Mouse (Mus musculus) induced T-regulatory cell, adult 2 months (primary cell): ENCODE data around the gene Ivns1abp.

Experiments
- DNase-seq: peaks from one replicate; pipeline ENCODE4 v3.0.0-alpha.2; 2012; ENCODE audit warnings: low read depth

Gene Ivns1abp

DNA sequence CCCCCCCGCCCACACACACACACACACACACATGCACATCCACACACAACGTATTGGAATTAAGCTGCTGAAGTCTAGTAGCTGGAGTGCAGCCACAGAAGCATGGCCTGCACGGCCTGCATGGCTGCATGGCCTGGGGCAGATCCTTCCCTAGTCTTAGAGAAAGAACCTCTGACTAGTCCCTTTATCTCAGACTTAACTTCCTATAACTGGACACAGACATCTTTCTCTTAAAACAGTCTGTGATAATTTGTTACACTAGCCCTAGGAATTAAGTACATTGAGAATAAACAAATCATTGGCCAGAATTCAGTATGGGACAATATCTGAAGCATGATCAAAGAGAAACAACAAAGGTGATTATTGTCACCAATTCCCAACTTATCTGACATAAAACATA, 2.0 kb upstream of the Ivns1abp start:
- no peak for DNase-seq

DNA sequence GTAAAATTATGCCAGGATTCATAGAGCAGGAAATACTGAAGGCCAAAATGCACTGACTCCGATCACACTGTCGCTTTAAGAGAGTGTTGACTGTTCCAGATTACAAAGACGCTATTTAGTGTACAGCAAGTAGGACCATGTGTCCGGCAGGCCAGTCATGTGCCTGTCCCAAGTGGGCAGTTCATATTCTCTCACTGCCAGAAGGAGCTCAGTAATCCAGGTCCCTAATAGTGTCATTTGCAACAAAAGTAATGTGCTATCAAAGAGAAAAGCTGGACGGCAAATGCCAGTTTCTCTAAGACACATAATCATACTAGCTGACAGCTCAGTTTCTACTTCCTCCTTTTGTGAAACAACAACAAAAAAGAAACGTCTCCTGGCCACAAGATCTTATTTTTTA, 1.3 kb upstream of the Ivns1abp start:
- no peak for DNase-seq

DNA sequence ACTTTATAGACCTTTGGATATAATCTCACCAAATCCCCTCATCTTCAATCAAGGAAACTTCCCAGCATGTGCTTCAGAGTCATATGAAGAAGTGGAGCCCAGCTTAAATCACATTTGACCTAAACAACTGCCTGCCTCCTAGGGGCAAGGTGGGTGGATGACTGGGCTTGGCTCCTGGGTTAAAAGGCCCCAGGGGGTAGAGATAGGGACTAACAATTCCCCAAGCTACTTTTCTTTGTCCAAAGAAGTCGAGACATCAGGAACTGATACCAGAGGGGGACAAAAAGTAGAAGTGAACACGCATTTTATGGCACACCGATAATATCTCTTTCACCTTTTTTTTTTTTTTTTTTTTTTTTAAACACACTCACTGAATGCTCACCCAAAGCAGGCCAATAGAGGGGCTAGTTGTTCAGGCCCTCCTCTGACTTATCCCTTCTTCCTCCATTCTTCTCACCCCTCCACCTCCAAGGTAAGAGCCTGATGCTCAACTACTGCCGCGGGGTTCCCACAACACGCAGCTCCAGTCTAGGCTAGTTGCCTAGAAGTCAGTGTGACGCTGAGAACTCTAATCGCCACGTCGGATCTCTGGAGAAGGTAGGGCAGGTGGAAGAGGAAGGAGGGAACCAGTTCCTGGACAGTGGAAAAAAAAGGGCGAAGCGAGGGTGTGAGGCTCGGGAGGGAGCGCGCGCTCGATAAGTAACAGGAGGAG, 550 bp upstream of the Ivns1abp start:
- DNase-seq, result peak; percentile 71

DNA sequence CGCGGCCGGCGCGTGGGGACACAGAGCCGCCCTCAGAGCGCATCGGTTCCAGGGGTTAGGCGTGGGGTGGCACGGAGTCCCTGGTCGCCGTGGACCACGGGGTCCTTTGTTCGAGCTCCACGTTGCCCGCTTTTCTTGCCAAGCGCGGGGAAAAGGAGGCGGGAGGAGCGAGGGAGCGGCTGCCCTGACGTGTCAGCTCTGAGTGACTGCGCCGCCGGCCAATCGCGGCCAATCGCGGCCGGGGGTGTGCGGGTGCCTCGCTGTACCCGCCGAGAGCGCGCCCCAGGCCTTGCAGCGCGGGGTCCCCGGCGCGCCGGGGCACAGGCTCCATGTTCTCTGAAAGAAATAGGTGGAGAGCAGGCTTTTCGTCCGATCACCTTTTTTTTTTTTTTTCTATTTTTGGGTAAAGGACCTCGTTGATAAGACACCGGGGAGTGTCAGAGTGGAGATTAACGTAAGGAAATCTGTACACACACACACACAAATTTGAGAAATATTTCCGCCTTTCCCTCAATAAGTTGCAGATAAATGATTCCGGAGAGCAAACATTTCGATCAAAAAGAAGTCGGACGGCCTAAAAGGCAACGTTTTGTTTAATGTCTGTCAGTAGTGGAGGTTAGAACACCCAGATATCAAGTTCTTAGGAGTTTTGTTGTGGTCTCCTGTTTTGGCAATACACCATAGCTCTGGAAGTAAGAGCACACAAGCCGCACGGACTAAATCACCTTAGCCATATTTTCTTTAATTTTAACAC, 1.0 kb downstream of the Ivns1abp start:
- DNase-seq, result peak; percentile 94

DNA sequence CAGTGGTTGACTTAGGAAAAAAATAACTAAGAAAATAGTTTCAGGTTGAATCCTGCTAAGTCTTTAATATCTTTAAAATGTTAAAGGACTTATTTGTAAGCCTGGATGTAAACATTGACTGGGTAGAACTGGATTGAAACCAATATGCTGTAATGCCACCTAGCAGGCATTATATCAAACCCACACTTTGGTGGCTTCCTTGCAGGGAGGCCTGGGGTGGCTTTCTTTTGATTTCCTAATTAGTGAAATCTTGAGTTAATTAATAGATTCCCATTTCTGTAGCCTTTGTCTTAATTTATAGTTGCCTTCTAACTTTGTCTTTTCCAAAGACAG, 1.6 kb downstream of the Ivns1abp start:
- no peak for DNase-seq

DNA sequence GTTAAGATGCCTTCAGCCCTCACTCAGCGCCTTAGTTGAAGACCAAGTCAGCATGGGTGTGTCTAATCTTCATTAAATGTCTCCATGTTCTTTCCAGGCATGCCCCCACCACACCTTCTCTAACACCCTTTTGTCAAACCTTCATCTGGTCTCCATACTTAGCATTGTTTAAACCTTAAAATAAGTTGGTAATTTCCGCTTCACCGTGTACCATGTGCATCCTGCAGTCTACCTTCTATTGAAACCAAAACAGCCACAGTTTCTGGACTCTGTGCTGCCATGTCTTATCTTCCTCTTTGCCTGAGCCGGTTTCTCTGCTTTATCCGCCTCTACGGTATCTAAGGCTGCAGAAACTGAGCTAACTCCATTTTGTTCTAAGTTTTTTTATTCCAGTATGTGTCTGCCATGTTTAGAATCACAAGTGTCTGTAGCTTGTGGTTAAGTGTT, 2.4 kb downstream of the Ivns1abp start:
- DNase-seq, result peak; percentile 66

DNA sequence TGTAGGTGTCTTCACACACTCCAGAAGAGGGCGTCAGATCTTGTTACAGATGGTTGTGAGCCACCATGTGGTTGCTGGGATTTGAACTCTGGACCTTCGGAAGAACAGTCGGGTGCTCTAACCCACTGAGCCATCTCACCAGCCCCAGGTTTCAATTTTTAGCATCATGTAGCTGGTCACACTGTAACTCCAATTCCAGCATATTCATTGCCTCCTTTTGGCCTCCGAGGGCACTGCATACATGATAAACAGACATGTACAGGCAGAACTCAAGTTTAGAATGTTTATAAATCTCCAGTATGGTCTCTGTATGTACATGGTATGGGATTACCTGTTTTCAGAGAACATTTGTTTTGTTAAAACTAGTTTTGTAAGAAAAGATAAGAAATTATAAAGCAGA, 4.0 kb downstream of the Ivns1abp start:
- peak; percentile 43 for DNase-seq

DNA sequence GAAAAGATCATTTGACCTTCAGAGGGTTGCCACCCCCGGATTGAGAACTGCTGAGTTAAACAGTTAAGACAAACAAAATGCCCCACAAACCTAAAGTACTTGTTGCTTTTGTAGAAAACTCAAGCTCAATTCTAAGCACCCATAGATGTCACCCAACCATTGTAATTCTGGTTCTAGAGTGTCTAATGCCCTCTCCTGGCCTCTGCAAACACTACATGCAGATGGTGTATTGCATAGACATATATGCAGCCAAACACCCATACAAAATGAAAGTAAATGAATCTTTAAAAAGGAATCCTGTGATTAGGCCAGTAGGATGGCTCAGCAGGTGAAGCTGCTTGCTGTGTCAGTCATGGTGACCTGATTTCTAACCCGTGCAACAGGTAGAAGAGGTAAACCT, 8.6 kb downstream of the Ivns1abp start:
- DNase-seq, result peak; percentile 77

DNA sequence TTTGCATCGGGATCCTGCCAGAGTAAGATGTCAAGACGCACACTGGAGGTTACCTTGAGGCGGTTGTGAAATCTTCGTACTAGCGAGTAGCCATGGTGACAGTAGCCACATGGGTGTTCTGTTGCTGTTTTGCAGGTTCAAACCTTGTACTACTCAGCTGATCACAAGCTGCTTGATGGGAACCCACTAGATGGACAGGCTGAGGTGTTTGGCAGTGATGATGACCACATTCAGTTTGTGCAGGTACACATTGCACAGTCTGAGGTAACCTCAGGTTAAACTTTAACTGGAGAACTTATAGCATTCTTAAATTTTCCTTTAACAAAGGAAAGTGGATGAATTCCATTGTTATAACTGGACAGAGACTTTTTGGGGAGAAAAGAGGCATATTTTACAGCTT, 11.7 kb downstream of the Ivns1abp start:
- DNase-seq, result no peak

DNA sequence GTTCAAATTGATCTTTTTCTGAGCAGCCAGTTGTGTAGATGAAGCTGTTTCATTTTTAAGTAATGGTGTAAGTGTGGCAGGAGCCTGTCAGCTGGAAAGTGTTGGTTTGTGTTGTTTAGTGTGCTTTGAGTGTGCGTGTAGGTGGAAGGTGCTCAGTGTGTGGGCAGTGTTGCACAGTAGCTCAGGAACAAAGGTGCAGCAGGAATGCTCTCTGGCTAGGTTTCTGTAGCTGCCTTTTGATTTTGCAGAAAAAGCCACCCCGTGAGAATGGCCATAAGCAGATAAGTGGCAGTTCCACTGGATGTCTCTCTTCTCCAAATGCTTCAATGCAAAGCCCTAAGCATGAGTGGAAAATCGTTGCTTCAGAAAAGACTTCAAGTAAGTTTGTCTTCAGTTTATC, 15.1 kb downstream of the Ivns1abp start:
- no peak for DNase-seq

DNA sequence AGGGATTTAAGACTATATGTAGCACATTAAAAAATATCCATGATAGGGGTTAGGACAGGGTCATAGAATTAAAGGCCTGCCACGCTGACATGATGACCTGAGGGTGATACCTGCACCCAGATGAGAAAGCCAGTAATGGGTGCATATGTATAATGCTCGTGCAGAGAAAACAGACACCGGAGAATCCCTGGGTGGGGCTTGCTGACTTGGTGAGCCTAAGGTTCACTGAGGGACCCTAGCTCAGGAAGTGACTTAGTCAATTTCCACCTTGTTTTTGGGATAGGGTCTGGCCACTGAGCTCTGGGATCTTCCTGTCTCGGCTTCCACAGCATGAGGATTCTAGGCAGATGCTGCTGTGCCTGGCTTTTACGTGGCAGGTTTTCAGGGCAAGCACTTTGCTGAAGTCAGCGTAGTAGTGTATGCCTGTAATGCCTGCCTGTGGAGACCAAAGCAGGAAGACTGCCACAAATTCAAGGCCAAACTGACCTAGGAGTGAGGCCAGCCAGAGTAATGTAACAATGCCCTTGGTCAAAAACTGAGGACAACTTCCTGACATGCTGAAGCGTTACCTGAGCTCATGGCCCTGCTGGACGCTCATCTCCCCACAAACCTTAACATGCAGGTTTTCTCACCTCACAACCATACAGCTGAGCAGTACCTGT, 22.8 kb downstream of the Ivns1abp start:
- DNase-seq, result no peak

DNA sequence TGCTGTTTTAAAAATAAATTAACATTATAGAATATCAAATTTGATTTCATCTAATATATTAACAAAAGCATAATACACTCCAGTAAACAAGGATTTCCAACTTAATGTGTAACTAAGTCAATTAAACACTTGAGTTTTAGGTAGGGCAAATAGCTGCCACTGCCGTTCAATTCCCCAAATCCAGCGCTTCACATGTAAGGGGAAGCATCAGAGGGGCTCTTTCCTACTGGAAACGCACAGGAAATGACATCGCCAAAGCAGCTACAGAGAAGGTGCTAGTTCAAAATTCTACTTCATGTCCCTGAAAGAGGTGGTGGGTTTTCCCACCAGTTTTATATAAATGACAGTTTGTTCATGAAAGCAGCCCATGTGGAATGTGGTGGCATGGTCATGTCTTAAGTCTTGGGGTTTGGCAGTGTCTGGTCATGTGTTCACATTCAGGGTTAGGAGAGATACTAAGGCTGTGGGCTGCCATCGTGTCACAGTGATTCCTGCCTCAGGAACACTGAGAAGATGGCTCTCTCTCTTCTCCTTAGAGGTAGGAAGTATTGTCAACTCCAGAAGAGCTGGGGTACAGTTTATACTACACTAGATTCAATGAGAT, 23.5 kb downstream of the Ivns1abp start:
- DNase-seq, result no peak

DNA sequence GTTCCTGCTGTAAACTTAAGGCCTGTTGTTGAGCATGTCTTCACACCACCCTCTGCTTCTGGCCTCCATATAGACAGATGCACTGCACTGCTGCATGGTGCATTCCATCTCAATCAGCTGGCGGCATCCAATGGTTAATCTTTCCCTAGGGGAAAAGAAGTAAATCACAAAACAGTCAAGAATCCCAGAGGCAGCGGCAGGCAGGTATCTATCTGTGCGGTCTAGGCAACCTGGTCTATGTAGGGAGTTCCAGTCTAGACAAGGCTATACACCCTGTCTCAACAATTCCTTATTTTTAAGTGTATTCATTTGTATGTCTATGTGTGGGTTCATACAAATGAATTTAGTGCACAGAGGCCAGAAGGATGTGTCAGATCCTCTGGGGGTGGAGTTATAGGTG, 24.2 kb downstream of the Ivns1abp start:
- no peak for DNase-seq

DNA sequence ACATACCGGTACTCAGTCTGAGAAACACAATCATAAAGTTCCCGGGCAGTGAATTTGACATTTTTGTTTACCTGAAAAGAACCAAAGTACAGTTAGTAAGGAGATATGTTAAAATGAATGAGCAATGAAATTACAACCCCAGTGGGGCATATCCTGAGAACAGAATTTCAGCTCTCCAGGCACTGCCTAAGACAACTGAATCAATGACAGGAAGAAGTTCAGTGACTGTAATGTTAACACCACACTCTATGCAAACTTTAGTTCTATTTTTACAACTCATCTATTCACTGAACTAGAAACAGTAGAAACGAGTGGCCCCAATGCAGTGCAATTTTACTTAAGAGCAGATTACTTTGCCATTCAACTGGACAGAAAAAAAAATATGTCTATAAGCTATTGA, 26.3 kb downstream of the Ivns1abp start:
- DNase-seq, result no peak

DNA sequence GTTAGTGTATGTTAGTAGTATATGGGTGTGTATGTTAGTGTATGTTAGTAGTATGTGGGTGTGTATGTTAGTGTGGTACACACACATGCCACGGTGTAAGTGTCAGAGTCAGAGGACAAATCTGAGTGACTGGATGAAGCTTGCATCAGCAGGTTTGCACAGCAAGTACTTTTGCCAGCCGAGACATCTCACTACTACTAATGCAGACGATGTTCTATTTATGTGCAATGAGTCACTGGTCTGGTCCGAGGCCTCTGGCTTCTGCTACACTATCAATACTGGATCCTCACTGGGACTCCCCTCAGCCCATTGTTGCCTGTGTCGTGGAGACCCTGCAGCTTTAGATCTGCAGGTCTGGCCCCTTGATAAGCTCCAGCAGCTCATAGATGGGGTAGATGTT, 27.3 kb downstream of the Ivns1abp start:
- DNase-seq, result no peak

DNA sequence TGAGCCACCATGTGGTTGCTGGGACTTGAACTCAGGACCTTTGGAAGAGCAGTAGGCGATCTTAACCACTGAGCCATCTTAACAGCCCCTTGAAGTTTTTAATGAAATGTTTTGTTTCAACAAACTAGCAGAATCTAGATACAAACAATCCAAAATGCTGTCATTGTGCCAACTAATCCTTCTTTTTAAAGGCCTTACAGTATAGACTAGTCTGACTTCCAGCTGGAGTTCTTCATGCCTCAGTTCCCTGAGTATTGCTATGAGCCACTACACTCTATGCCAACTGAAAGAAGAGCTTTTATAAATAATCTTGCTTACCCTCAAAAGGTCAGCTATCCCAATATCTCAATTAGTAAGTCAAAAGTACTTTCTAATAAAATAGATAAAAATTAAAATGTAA, 28.5 kb downstream of the Ivns1abp start:
- no peak for DNase-seq

DNA sequence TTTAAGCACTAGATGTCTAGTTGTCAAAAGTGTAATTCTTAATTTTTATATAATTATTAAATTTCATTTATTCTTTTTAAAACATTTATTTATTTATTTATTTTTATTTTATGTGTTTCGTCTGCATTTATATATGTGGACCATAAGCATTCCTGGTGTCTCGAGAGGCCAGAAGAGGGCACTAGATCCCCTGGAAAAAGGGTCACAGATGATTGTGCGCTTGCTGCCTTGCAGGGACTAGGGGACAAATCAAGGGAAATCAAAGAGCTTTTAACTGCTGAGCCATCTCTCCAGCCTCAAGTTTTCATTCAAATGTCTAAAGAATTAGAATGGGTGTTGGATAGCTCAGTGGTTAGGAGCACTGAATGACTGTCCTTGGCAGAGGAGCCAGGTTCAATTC, 33.1 kb downstream of the Ivns1abp start:
- DNase-seq, result no peak

DNA sequence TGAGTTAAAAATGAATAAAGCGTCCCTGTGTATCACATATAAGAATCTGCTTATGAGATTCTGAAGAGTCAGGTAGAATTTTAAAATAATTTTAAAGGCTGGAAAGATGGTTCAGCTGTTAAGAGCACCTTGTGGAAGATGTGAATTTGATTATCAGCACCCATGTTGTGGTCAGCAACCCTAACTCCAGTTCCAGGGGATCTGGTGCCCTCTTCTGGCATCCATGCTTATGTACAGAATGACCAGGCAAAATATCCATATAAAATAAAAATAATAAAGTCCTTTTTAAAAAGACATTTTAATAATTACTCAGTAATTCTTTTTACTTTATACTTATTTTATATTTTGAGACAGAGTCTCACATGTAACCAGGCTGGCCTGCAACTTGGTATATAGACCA, 45.8 kb downstream of the Ivns1abp start:
- DNase-seq, result no peak

DNA sequence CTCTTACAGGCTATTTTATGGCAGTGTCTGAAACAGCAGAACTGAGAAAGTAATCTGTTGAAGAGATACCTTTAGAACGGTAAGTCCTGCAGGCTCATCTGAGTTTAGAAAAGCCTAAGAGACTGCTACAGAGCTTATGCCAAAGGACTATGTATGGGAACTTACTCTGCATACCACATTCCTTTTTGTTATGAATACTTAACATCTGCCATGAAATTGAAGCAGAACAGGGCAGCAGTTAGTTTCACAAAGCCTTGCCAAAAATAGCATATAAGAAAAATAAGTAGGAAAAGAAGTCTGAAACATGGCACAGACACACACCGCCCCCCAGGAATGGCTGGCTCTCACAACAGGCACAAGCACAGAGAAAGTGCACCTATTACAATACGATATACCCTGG, 65.5 kb downstream of the Ivns1abp start:
- no peak for DNase-seq
